ENCODE assay signal across 9 mouse cellular contexts in the genomic region with DNA sequence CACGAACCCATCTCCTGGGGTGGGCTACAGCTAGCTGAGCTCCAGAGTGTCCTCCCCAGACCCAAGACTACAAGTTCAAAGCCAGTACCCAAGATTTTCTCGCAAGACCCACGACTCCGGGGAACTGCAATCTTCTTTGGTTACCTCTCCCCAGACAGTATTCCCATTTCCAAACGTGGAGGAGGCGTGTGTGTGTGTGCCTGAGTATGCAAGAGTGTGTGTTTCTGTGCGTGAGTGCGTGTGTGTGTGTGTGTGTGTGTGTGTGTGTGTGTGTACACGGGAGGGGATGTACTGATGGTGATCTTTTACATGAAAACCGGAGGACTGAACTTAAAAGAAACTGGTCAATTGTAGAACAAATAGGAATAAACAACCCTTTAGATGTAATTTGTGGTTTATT. TPM values are rescaled to one million over a fixed set of nuclear protein-coding genes. Genes with fewer than 3 reads are reported as not detected.
DNase-seq lines count a peak whose midpoint lies in the region; ATAC-seq and TF ChIP-seq lines count a peak whose summit lies in the region.
"Had no signal": no experiment of that assay in that cellular context is flagged by ENCODE, and none has a peak within 500 bp of the region (broad histone marks: within the 10 kb centered on the region; RNA-seq: fewer than 3 reads in every experiment).

No protein-coding gene starts in this region.

- peak overlapping the region; percentile 46 for H3K4me3 ChIP-seq in kidney, embryonic 15.5 days (replicated peaks)
- H3K4me3 ChIP-seq in cortical plate, adult 2 months (ENCODE audit: insufficient read depth, low read length), result peak overlapping the region; percentile 97
- H3K4me3 ChIP-seq in hindbrain, embryonic 14.5 days (replicated peaks; ENCODE audit: low read length), result peak overlapping the region; percentile 81
- peak overlapping the region; percentile 54 for H3K4me3 ChIP-seq in neural tube, embryonic 11.5 days (ENCODE audit: low read depth, low read length)
- H3K4me3 ChIP-seq in liver, postnatal 0 days (ENCODE audit: low read depth, low read length), result no peak overlapping the region
- H3K4me3 ChIP-seq in lung, postnatal 0 days (ENCODE audit: low read depth, low read length), result no peak overlapping the region

- peak overlapping the region; percentile 80 for H3K4me2 ChIP-seq in kidney, embryonic 15.5 days
- H3K4me2 ChIP-seq in hindbrain, embryonic 14.5 days (replicated peaks), result peak overlapping the region; percentile 63
- peak overlapping the region; percentile 83 for H3K4me2 ChIP-seq in neural tube, embryonic 11.5 days (ENCODE audit: low read depth)
- no peak overlapping the region for H3K4me2 ChIP-seq in liver, postnatal 0 days (ENCODE audit: low read depth, low read length)
- no peak overlapping the region for H3K4me2 ChIP-seq in lung, postnatal 0 days (replicated peaks; ENCODE audit: low read depth, low read length)

- TF ChIP-seq POLR2A in cortical plate, adult 2 months (IDR thresholded peaks at IDR 0.05; ENCODE audit: extremely low read depth, insufficient read depth, low read length), result no peak

- TF ChIP-seq CTCF in cortical plate, adult 2 months (IDR thresholded peaks at IDR 0.05; ENCODE audit: extremely low read depth, insufficient read depth, low read length), result no peak
- no peak for TF ChIP-seq CTCF in liver, postnatal 0 days (IDR thresholded peaks at IDR 0.05; ENCODE audit: low read depth)
- no peak for TF ChIP-seq CTCF in lung, postnatal 0 days (IDR thresholded peaks at IDR 0.05)

- WGBS in kidney, embryonic 15.5 days, result 5% methylated on average over 10 of the region's 10 CpGs
- WGBS in hindbrain, embryonic 14.5 days, result 4% methylated on average over 10 of the region's 10 CpGs
- 5% methylated on average over 10 of the region's 10 CpGs for WGBS in neural tube, embryonic 11.5 days
- 12% methylated on average over 10 of the region's 10 CpGs for WGBS in liver, postnatal 0 days (ENCODE audit: insufficient replicate concordance)
- 8% methylated on average over 10 of the region's 10 CpGs for WGBS in lung, postnatal 0 days

- peaks cover 22% of the 10 kb centered on the region for H3K4me1 ChIP-seq in kidney, embryonic 15.5 days
- no peaks in the 10 kb centered on the region; the same call in 1 of the 2 replicates for H3K4me1 ChIP-seq in cortical plate, adult 2 months (ENCODE audit: control insufficient read depth, insufficient read depth, low read length)
- H3K4me1 ChIP-seq in hindbrain, embryonic 14.5 days (replicated peaks; ENCODE audit: control insufficient read depth, insufficient read depth, low read length), result peaks cover 42% of the 10 kb centered on the region
- H3K4me1 ChIP-seq in neural tube, embryonic 11.5 days (ENCODE audit: control insufficient read depth, insufficient read depth, low read length), result peaks cover 3% of the 10 kb centered on the region; the same call in 1 of the 2 replicates
- no peaks in the 10 kb centered on the region for H3K4me1 ChIP-seq in liver, postnatal 0 days (ENCODE audit: insufficient read depth)
- no peaks in the 10 kb centered on the region for H3K4me1 ChIP-seq in lung, postnatal 0 days (ENCODE audit: insufficient read depth, low read depth, low read length)
- H3K4me1 ChIP-seq: liver, embryonic 13.5 days had no signal

- no peak for ATAC-seq in kidney, embryonic 15.5 days (replicated peaks; ENCODE audit: low FRiP score)
- ATAC-seq in hindbrain, embryonic 14.5 days (ENCODE audit: low FRiP score), result no peak
- ATAC-seq in neural tube, embryonic 11.5 days (ENCODE audit: insufficient read depth, low FRiP score, low TSS enrichment), result no peak
- no peak for ATAC-seq in liver, postnatal 0 days
- no peak for ATAC-seq in lung, postnatal 0 days

- no peak for TF ChIP-seq EP300 in liver, postnatal 0 days (IDR thresholded peaks at IDR 0.05; ENCODE audit: low read depth)
- TF ChIP-seq EP300 in lung, postnatal 0 days (IDR thresholded peaks at IDR 0.05), result no peak

- no peak for DNase-seq in kidney, postnatal 36 days
- peak; percentile 32 for DNase-seq in hindbrain, embryonic 14.5 days (ENCODE audit: low spot score)
- peak; percentile 31 for DNase-seq in neural tube, embryonic 11.5 days (ENCODE audit: low spot score)
- no peak for DNase-seq in liver, postnatal 0 days
- DNase-seq in spleen, postnatal 10 days (ENCODE audit: low spot score in 2 of 2), result no peak
- no peak for DNase-seq in lung, postnatal 0 days (ENCODE audit: low spot score)
- DNase-seq: liver, embryonic 13.5 days had no signal

- H3K9me3 ChIP-seq in kidney, embryonic 15.5 days (replicated peaks), result no peaks in the 10 kb centered on the region
- H3K9me3 ChIP-seq in hindbrain, embryonic 14.5 days (ENCODE audit: control insufficient read depth, low read length), result no peaks in the 10 kb centered on the region
- no peaks in the 10 kb centered on the region for H3K9me3 ChIP-seq in neural tube, embryonic 11.5 days (ENCODE audit: control insufficient read depth, low read length)
- H3K9me3 ChIP-seq in liver, postnatal 0 days (ENCODE audit: low read length), result no peaks in the 10 kb centered on the region
- no peaks in the 10 kb centered on the region for H3K9me3 ChIP-seq in lung, postnatal 0 days (ENCODE audit: low read length)
- H3K9me3 ChIP-seq: liver, embryonic 13.5 days had no signal

- no peak overlapping the region for H3K9ac ChIP-seq in kidney, embryonic 15.5 days
- peak overlapping the region; percentile 93 for H3K9ac ChIP-seq in hindbrain, embryonic 14.5 days
- H3K9ac ChIP-seq in neural tube, embryonic 11.5 days (ENCODE audit: low read length), result no peak overlapping the region; the same call in 1 of the 2 replicates
- H3K9ac ChIP-seq in liver, postnatal 0 days (replicated peaks), result no peak overlapping the region
- no peak overlapping the region for H3K9ac ChIP-seq in lung, postnatal 0 days (replicated peaks; ENCODE audit: low read depth)
- H3K9ac ChIP-seq: liver, embryonic 13.5 days had no signal

- no peaks in the 10 kb centered on the region for H3K36me3 ChIP-seq in kidney, embryonic 15.5 days
- H3K36me3 ChIP-seq in hindbrain, embryonic 14.5 days (replicated peaks; ENCODE audit: control insufficient read depth, insufficient read depth), result no peaks in the 10 kb centered on the region
- H3K36me3 ChIP-seq in neural tube, embryonic 11.5 days (ENCODE audit: control insufficient read depth, insufficient read depth, low read length), result no peaks in the 10 kb centered on the region
- H3K36me3 ChIP-seq in liver, postnatal 0 days (replicated peaks; ENCODE audit: insufficient read depth, low read length), result no peaks in the 10 kb centered on the region
- H3K36me3 ChIP-seq in lung, postnatal 0 days (ENCODE audit: insufficient read depth, low read length), result no peaks in the 10 kb centered on the region
- H3K36me3 ChIP-seq: liver, embryonic 13.5 days had no signal

- H3K27me3 ChIP-seq in kidney, embryonic 15.5 days, result peaks cover 71% of the 10 kb centered on the region
- peaks cover 8% of the 10 kb centered on the region; the same call in 1 of the 2 replicates for H3K27me3 ChIP-seq in hindbrain, embryonic 14.5 days (ENCODE audit: control insufficient read depth, insufficient read depth, low read length)
- H3K27me3 ChIP-seq in neural tube, embryonic 11.5 days (ENCODE audit: control insufficient read depth, insufficient read depth, low read length), result peaks cover 45% of the 10 kb centered on the region
- H3K27me3 ChIP-seq in liver, postnatal 0 days (ENCODE audit: insufficient read depth, low read length), result peaks cover 49% of the 10 kb centered on the region
- H3K27me3 ChIP-seq in lung, postnatal 0 days (replicated peaks; ENCODE audit: insufficient read depth, low read length), result peaks cover 44% of the 10 kb centered on the region

- H3K27ac ChIP-seq in kidney, embryonic 15.5 days, result no peak overlapping the region
- H3K27ac ChIP-seq in cortical plate, adult 2 months (ENCODE audit: insufficient read depth, low read length), result 0 out of 2 replicates have a peak overlapping the region, but pooled peaks have one; percentile 26
- H3K27ac ChIP-seq in hindbrain, embryonic 14.5 days, result peak overlapping the region; percentile 88
- no peak overlapping the region for H3K27ac ChIP-seq in neural tube, embryonic 11.5 days (ENCODE audit: low read depth, low read length)
- H3K27ac ChIP-seq in liver, postnatal 0 days (ENCODE audit: low read depth), result no peak overlapping the region
- no peak overlapping the region for H3K27ac ChIP-seq in lung, postnatal 0 days (ENCODE audit: low read length)
- H3K27ac ChIP-seq: liver, embryonic 13.5 days had no signal

RNA-seq across cellular contexts. Expression of a gene that starts 0.4 kb away (rescaled TPM):
- 0.18 and 0.23 TPM in 2 replicates for polyA plus RNA-seq in kidney, embryonic 15.5 days (2015; fragmentation: Nextera tagmentation; extraction: Ambion mirVana)
- 29.3 and 37.1 TPM in 2 replicates for polyA plus RNA-seq in cortical plate, adult 2 months (2012; rRNA removed)
- polyA plus RNA-seq in hindbrain, embryonic 14.5 days (2014; fragmentation: Nextera tagmentation; extraction: Ambion mirVana), result 8.3 and 9.0 TPM in 2 replicates
- 1.1 and 1.4 TPM in 2 replicates for polyA plus RNA-seq in neural tube, embryonic 11.5 days (2014; fragmentation: Nextera tagmentation; extraction: Ambion mirVana)
- not detected in 2 replicates for polyA plus RNA-seq in liver, postnatal 0 days (2015; fragmentation: Nextera tagmentation; extraction: Ambion mirVana)
- 0.04 and 0.05 TPM in 2 replicates for polyA plus RNA-seq in lung, postnatal 0 days (2015; fragmentation: Nextera tagmentation; extraction: Ambion mirVana)

RNA-seq across cellular contexts. Expression of a gene that starts 16.5 kb away (rescaled TPM):
- not detected in 2 replicates for polyA plus RNA-seq in kidney, embryonic 15.5 days (2015; fragmentation: Nextera tagmentation; extraction: Ambion mirVana)
- polyA plus RNA-seq in cortical plate, adult 2 months (2012; rRNA removed), result 1.7 and 1.9 TPM in 2 replicates
- polyA plus RNA-seq in hindbrain, embryonic 14.5 days (2014; fragmentation: Nextera tagmentation; extraction: Ambion mirVana), result 0.75 and 2.1 TPM in 2 replicates
- 0.48 and 0.50 TPM in 2 replicates for polyA plus RNA-seq in neural tube, embryonic 11.5 days (2014; fragmentation: Nextera tagmentation; extraction: Ambion mirVana)
- not detected in 2 replicates for polyA plus RNA-seq in liver, postnatal 0 days (2015; fragmentation: Nextera tagmentation; extraction: Ambion mirVana)
- not detected in 2 replicates for polyA plus RNA-seq in lung, postnatal 0 days (2015; fragmentation: Nextera tagmentation; extraction: Ambion mirVana)
- polyA plus RNA-seq: liver, embryonic 13.5 days had no signal

Comparison
In these comparisons a context has a peak if more than half of its experiments do, and no peak if none do; other contexts are left out.
1. H3K27ac ChIP-seq: peak in cortical plate, adult 2 months (single experiment) and hindbrain, embryonic 14.5 days (single experiment); none in kidney, embryonic 15.5 days (single experiment), neural tube, embryonic 11.5 days (single experiment), liver, postnatal 0 days (single experiment) and lung, postnatal 0 days (single experiment).
2. H3K4me2 ChIP-seq: peak in kidney, embryonic 15.5 days (single experiment), hindbrain, embryonic 14.5 days (single experiment) and neural tube, embryonic 11.5 days (single experiment); none in liver, postnatal 0 days (single experiment) and lung, postnatal 0 days (single experiment).
3. H3K4me3 ChIP-seq: peak in kidney, embryonic 15.5 days (single experiment), cortical plate, adult 2 months (single experiment), hindbrain, embryonic 14.5 days (single experiment) and neural tube, embryonic 11.5 days (single experiment); none in liver, postnatal 0 days (single experiment) and lung, postnatal 0 days (single experiment).
4. DNase-seq: peak in hindbrain, embryonic 14.5 days (single experiment) and neural tube, embryonic 11.5 days (single experiment); none in kidney, postnatal 36 days (0 of 2), liver, postnatal 0 days (single experiment), spleen, postnatal 10 days (0 of 2) and lung, postnatal 0 days (single experiment).